Mouse (Mus musculus) naive thymus-derived CD4-positive, alpha-beta T cell, adult 2 months (primary cell): Measurements from ENCODE around the gene Cntln.

Experiments
- DNase-seq: peaks from one replicate; pipeline ENCODE4 v3.0.0-alpha.2; 2011; ENCODE audit warnings: low read depth

Gene Cntln

DNA sequence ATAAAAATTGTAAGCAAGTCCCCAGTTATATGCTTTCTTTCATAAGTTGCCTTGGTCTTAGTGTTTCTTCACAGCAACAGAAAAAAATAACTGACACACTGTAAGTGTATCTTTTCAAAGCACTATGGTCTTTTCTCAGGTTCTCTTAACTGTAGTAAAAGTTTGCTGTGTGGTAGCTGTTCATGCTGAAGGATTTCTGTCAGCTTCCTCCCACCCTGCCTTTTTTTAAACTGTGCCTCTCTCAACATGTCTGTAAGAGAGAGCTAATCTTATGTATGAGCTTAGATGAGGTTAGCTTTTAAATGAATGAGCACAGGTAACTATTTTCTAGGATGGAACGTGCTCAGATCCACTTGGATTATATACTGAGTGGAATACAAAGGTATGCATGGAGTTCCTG lies 170.5 kb downstream of the Cntln start:
- no peak for DNase-seq

DNA sequence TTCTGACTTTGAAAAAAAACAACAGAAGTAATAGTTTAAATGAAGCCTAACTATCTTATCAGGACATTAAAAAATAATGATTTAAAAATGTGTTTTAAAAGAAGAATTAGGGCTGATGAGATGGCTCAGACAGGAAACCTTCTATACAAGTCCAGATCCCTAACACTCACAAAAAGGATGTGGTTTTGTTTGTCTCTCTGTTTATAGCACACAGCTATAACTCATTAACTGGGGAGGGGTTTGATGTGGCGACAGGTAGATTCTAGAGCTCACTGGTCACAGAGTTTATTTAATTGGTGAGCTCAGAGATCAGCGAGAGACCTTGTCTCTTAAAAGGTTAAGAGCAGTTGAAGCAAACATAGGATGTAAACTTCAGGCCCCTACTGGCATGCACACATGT lies 175.5 kb downstream of the Cntln start:
- DNase-seq = no peak

DNA sequence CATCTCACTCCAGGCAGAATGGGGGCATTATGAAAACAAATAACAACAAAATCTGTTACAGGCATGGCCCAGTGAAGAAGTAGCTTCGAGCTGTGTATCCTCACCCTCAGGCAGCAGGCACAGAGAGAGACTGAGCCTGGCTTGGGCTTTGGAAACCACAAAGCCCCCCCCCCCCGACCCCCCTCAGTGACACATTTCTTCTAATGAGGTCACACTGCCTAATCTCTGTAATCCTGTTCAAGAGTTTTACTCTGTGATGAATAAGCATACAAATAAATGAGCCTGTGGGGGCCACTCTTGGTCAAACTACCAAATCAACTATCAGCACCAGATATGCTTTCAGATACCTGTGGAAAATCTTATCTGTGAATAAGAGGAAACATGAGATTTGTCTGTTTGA lies 177.6 kb downstream of the Cntln start:
- no peak for DNase-seq

DNA sequence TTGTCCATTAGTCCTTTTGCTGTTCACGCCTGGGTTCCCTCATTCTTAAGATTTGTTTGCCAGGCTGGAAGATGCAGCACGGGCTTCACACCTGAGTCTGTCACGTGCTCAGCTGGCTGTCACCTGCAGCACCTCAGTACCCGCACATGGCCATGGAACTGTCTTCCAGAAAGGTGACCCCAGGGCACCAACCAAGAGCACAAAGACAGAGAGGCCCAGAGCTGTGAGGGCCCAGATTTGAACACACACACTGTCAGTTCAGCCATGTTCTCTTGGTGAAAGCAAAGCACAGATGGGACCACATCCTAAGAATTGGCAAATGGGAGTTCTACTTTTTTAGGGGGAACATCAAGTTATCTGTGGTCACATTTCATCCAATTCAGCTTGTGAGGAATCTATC lies 211.9 kb downstream of the Cntln start:
- no peak for DNase-seq

DNA sequence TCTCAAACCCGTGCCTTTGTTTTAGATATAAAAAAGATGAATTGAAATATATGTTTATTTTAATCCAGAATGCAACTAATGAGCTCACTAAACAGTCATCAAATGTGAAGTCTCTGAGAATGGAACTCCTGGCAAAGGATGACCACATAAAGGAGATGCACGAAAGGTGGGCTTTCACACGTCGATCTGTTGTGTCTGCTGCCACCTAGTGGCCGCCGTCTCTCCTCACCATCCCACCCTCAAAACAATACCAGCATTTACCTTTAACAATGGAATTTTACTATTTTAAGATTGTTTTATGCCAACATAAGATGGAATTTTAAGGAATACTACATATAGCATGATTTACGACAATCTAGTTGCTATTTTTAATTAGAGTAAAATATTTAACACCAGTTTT lies 212.6 kb downstream of the Cntln start:
- DNase-seq = peak; percentile 65

DNA sequence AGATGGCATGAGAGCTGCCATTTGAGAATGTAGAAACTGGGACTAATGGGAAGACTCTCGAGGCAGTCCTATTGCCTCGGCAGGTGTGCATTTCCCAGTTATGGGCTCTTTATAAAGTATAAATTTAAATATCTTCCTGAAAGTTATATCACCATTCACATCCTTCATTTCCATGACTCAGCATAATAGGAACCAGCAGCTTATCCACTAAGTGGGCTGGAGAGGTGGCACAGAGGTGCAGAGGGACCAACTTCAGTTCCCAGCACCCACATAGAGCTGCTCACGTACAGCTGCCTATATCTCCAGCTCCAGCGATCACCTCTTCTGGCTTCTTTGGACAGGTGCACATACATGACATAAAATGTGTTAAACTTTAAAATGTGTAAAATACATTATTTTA lies 218.1 kb downstream of the Cntln start:
- DNase-seq = no peak

DNA sequence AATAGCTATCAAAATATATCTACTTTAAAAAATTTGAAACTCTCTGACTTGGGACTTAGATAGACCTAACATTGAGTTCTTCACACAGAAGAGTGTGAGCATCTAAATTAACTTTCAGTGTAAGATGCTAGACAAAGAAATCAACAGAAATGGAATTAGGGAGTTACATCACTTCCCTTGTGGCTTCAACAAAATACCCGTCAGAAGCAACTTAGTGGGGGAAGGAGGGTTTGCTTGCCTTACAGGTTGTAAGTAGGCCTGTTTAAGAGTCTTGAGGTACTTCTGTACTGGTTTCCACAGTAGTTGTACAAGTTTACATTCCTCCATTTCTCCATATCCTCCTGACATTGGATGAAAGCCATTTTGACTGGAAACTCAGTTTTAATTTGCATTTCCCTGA lies 222.3 kb downstream of the Cntln start:
- no peak for DNase-seq

DNA sequence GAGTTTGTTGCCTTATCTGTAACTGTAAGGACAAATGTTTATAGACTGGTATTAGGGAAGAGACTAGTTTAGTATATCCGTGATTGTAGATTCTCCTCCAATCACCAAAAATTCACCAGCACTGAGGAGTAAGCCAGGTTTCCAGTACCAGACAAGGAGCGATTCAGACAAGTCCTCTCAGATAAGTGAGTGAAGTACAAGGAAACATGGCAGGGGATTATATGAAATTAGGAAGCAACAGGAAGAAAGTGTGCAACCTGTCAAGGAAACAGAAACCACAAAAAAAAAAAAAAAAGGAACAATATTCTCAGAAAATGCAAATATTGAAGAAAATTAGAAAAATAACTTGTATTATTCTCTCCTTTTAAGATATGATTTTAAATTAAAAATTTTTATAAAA lies 222.9 kb downstream of the Cntln start:
- DNase-seq = no peak

DNA sequence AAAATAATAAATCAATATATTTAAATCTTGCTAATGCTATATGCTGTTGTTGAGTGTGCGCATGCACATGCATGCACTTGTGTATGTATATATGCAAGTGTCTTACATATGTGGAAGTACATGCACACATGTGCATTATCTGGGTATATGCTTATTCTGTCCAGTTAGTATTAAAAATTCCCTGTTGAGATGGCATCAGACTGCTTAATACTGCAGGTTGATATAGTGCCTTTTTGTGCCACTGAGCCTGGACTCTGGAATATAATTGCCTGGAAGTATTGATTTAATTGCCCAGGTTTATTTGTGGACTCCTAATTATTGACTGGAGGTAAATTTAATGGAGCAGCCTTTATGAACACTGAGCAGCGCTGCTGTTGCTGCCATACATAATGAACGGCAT lies 236.2 kb downstream of the Cntln start:
- no peak for DNase-seq

DNA sequence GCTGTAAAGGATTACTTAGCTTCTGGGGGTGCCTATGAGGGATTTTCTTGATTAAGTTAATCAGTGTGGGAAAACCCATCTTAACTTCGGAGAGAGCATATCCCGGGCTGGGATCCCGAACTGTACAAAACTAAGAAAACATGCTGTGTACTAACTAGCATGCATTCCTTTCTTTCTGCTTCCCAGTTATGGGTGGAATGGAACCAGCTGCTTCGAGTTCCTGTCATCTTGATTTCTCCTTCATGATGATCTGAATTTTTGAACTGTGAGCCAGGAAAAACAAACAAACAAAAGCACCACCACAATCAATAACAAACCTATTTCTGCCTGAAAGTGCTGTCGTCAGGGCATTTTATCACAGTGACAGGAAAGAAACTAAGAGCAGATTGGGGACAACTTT lies 265.6 kb downstream of the Cntln start:
- no peak for DNase-seq

DNA sequence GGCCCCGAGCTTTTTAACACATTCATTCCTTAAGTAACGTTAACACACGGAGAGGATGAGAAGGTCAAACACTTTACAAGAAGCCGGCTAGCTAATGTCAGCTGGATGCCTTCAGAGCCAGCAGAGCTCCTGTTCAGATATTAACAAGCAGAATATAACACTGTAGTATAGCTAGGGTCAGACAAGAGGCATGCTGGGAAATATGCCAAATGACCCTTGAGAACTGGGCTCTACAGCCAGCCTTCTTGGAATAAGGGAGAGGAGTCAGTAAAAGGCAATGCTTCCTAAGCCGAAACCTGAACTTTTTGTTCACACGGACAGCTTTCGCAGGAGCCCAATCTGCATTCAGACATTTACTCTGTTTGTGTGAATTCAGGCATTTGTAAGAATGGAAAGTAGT lies 267.8 kb downstream of the Cntln start:
- no peak for DNase-seq

DNA sequence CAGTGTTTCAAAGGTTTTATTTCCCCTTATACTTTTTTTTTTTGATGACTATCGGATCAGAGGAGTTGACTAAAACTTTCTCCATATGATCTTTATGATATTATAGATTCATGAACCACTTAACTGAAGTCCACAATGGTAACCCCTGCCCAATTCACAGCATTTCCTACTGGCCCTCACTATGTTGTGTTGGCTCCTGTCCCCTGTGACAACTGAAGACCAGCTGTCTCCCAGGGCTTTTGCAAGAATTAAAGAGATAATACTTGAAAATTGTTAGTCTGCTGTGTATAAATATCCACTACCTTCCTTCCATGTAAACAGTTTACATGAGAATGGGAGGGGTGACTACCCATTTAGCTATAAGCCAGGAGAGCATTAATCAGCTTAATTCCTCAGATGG lies 270.3 kb downstream of the Cntln start:
- no peak for DNase-seq

DNA sequence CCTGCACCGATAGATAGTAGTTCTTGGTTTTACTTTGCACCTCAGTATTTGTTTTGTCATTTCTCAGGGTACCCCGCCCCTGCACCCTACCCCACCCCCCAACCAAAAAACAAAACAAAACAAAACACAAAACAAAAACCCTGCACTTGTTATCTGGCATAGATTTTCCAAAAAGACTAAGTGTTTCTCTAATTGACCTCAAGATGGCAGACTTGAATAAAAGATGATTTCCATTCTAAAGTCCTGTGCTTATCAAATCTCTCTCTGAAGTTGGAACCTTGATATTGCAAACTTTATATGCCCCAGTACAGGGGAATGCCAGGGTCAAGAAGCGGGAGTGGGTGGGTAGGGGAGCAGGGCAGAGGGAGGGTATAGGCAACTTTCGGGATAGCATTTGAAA lies 277.0 kb downstream of the Cntln start:
- no peak for DNase-seq

DNA sequence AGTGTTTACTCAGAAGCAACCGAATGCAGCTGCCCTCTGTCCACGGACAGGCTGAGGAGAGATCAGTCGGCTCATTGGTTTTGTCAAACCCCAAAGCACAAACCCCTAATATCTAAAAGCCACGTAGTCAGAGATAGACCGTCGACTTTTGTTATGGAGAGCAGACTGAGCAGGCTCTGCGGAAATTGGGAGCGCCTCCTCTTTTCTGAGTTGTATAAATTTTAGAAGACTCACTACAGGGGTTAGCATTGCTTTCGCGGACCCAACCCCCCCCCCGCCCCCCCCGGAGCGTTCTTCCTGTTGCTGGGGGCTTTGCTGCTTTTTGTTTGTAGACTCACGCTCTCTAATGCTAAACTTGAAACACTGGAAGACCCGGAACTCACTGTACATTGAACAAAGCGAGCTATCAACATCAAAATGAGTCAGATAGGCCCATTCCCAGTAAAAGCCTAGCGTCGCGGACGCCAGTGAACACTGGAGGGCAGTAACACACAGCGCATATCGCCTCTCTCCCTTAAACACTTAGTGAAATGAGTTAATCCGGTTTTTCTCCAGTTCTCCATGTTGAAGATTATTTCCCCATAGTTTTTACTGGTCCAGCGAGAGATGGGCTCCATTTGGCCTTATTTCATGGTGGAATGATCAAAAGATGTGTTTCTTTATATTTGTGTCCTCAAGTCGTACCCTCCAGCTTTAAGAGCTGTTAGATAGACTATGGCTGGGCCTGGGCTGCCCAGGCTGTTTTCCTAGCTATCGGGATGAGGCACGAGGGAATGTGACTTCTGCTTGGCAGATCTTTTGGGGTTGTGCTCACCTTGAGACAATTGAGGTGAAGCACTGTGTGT lies 278.6 kb downstream of the Cntln start:
- DNase-seq = no peak

DNA sequence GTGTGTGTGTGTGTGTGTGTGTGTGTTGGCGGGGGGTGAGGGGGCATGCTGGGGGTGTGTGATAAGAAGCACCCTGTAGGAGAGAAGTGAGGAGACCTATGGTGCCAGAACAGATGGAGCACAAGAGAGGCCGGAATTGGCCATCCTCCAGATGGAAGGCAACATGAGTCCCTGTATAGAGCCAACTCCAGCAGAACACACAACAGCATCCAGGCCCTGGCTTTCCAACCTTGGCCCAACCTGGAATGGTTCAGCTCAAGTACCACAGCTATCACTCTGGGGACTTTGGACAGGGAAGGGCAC lies 279.2 kb downstream of the Cntln start:
- no peak for DNase-seq

DNA sequence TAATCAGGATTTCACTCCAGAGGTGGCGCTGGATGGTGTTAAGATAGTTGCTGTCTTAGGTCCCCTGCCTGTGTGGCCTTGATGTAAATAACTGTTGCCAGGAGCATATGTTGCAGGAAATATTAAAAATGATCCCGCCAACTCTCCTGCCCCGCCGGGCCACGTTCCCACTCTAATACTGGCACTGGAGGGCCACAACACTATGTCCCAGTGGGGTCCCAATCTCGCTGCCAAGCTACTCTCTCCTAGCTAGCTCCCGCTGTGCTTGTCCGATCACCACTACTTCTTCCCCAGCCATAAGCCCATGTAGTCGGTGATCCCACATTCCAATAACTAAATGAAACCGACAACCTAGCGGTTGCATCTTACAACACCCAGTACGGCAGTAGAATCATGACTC lies 283.9 kb downstream of the Cntln start:
- no peak for DNase-seq

DNA sequence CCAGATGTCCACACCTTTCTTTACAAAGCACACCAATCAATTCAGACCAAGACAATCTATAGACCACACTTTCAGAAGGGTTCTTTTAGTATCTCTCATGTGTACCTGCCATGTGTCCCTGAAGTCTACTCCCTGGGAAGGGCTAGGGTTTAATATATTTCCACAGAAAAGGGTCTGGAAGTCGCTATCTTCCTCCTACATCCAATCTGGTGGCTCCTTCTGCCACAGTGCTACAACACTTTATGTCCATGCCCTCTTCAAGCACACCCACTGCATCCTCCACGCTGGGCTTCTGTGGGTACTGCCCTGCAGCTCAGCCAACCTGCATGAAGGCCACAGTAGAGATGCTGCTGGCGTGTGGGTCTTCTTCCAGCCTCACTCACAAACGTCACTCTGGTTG lies 291.4 kb downstream of the Cntln start:
- no peak for DNase-seq

DNA sequence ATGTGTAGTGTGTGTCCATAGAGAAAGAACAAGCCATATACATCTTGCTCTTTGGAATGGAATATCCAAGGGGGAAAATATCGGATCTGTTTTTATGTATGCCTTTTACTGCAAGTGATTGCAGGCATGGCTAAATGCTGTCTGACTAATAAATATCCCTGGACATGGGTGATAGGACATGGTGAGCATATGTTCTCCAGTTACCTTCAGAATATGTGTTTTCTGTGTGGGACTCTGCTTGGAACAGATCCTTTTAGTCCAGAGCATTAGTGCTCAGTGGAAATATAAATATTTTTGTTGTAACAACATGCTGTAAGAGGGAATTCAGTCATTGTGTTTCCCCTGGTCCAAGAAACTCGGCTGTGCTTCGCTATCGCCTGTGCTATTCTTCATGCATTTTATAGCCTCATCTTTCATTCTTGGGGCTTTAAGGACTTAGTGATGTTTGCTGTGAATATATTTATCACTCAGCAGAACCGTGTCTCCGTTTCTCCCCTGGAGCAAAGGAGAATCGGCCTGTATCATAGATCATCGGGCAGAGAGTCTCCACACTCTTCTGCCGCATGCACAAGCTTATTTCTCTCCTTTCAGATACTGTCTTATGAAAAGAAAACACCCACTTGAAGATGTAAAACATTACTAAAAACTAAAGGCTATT lies 294.4 kb downstream of the Cntln start:
- DNase-seq = no peak
